Mouse (Mus musculus): ENCODE measurements at regions not wholly inside any gene's neighbourhood (a gene's known extent, or its start where the extent isn't known, plus 50 kb on each side); places are given as distances from the start of the nearest gene placed in this dataset.
A peak's percentile ranks its signal among the peaks of the same experiment; 100 is the strongest.

GRCm38 (mm10) chr7:64075696-64076313, 77.8 kb upstream of the Trpm1 start:
- H3K4me3 ChIP-seq (replicated peaks): no peak overlapping the region
- no peak overlapping the region for H3K4me2 ChIP-seq
- H3K9ac ChIP-seq: no peak overlapping the region
- H3K36me3 ChIP-seq: no peaks in the 10 kb centered on the region
- 88% methylated on average over 1 of the region's 1 CpGs for WGBS
- no peak for ATAC-seq (replicated peaks; ENCODE audit: low FRiP score)
- H3K9me3 ChIP-seq (replicated peaks): no peaks in the 10 kb centered on the region
- H3K27me3 ChIP-seq: no peaks in the 10 kb centered on the region
- no peak overlapping the region for H3K27ac ChIP-seq
- H3K4me1 ChIP-seq: no peaks in the 10 kb centered on the region

DNA sequence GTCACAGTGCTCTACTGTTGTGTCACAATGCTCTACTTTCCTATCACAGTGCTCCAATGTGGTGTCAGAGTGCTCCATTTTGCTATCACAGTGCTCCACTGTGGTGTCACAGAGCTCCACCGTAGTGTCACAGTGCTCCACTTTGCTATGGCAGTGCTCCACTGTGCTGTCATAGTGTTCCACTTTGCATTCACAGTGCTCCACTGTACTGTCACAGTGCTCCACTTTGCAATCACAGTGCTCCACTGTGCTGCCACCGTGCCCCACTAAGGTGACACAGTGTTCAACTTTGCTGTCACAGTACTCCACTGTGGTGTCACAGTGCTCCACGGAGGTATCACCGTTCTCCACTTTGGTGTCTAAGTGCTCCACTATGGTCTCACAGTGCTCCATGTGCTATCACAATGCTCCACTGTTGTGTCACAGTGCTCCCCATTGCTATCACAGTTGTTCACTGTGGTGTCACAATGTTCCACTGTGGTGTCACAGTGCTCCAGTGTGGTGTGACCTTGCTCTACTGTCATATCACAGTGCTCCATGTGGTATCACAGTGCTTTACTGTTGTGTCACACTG, 78.9 kb upstream of the Trpm1 start:
- Histone ChIP-seq H3K9me3 (replicated peaks) (no peaks in the 10 kb centered on the region), H3K4me2 (no peak overlapping the region), H3K9ac (no peak overlapping the region), H3K4me1 (no peaks in the 10 kb centered on the region), H3K27ac (no peak overlapping the region), H3K36me3 (no peaks in the 10 kb centered on the region), H3K4me3 (replicated peaks) (no peak overlapping the region), H3K27me3 (no peaks in the 10 kb centered on the region)
- 88% methylated on average over 4 of the region's 4 CpGs for WGBS
- ATAC-seq (replicated peaks; ENCODE audit: low FRiP score): 0 out of 2 replicates have a peak, but pooled peaks have one; percentile 9

DNA sequence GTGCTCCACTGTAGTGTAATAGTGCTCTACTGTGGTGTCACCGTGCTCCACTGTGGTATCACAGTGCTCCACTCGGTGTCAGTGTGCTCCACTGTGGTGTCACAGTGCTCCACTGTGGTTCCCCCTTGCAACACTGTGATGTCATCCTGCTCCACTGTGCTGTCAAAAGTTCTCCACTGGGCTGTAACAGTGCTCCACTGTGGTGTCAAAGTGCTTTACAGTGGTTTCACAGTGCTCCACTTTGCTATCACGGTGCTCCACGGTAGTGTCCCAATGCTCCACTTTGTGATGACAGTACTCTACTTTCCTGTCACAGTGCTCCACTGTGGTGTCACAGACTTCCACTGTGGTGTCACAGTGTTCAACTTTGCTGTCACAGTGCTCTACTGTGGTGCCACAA, 79.4 kb upstream of the Trpm1 start:
- Histone ChIP-seq H3K4me1 (no peaks in the 10 kb centered on the region), H3K27me3 (no peaks in the 10 kb centered on the region), H3K9ac (no peak overlapping the region), H3K9me3 (replicated peaks) (no peaks in the 10 kb centered on the region), H3K36me3 (no peaks in the 10 kb centered on the region), H3K4me3 (replicated peaks) (no peak overlapping the region), H3K4me2 (no peak overlapping the region), H3K27ac (no peak overlapping the region)
- no peak for ATAC-seq (replicated peaks; ENCODE audit: low FRiP score)
- WGBS: 89% methylated on average over 4 of the region's 4 CpGs

- Histone ChIP-seq H3K36me3 (no peaks in the 10 kb centered on the region), H3K27ac (no peak overlapping the region), H3K4me3 (replicated peaks) (no peak overlapping the region), H3K9me3 (replicated peaks) (no peaks in the 10 kb centered on the region), H3K4me1 (no peaks in the 10 kb centered on the region), H3K4me2 (no peak overlapping the region), H3K27me3 (no peaks in the 10 kb centered on the region), H3K9ac (no peak overlapping the region)
- 90% methylated on average over 3 of the region's 3 CpGs for WGBS
- ATAC-seq (replicated peaks; ENCODE audit: low FRiP score): peak; percentile 37; the same call in 1 of the 2 replicates
These were observed 79.9 kb upstream of the Trpm1 start for GRCm38 (mm10) chr7:64073781-64074180.

GRCm38 (mm10) chr7:64070930-64071329, 82.7 kb upstream of the Trpm1 start:
- Histone ChIP-seq H3K4me3 (replicated peaks) (no peak overlapping the region), H3K36me3 (no peaks in the 10 kb centered on the region), H3K4me1 (no peaks in the 10 kb centered on the region), H3K27me3 (no peaks in the 10 kb centered on the region), H3K9me3 (replicated peaks) (no peaks in the 10 kb centered on the region), H3K4me2 (no peak overlapping the region), H3K9ac (no peak overlapping the region), H3K27ac (no peak overlapping the region)
- no peak for ATAC-seq (replicated peaks; ENCODE audit: low FRiP score)
- WGBS: 95% methylated on average over 5 of the region's 5 CpGs

- H3K9me3 ChIP-seq (replicated peaks): no peaks in the 10 kb centered on the region
- H3K4me2 ChIP-seq: no peak overlapping the region
- no peak overlapping the region for H3K27ac ChIP-seq
- H3K4me3 ChIP-seq (replicated peaks): no peak overlapping the region
- ATAC-seq (replicated peaks; ENCODE audit: low FRiP score): no peak
- 90% methylated on average over 23 of the region's 23 CpGs for WGBS
- no peaks in the 10 kb centered on the region for H3K36me3 ChIP-seq
- no peaks in the 10 kb centered on the region for H3K4me1 ChIP-seq
- no peaks in the 10 kb centered on the region for H3K27me3 ChIP-seq
- H3K9ac ChIP-seq: no peak overlapping the region
These were observed 87.9 kb upstream of the Trpm1 start for GRCm38 (mm10) chr7:64065529-64066247.

GRCm38 (mm10) chr7:64064460-64065241, 89.0 kb upstream of the Trpm1 start:
- no peak overlapping the region for H3K4me3 ChIP-seq (replicated peaks)
- no peak overlapping the region for H3K9ac ChIP-seq
- no peak overlapping the region for H3K4me2 ChIP-seq
- no peaks in the 10 kb centered on the region for H3K9me3 ChIP-seq (replicated peaks)
- H3K27me3 ChIP-seq: no peaks in the 10 kb centered on the region
- no peaks in the 10 kb centered on the region for H3K4me1 ChIP-seq
- H3K36me3 ChIP-seq: no peaks in the 10 kb centered on the region
- no peak for ATAC-seq (replicated peaks; ENCODE audit: low FRiP score)
- no peak overlapping the region for H3K27ac ChIP-seq
- 71% methylated on average over 7 of the region's 7 CpGs for WGBS

DNA sequence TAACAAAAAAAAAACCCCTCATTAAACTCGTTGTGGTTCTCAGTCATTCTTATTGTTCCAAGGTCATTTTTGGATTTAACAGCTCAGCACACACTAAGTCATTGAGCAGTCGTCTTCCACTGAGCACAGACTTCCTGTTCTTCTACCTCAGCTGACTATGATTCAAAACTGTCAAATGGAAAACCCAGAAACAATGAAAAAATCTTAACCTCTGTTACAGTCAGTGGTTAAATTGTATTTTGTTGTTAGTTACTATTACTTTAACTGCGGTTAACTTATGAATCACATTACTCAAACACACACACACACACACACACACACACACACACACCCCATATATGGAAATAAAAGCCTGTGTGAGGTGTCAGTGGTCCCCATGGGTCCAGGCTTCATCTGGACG, 92.5 kb upstream of the Trpm1 start:
- H3K4me2 ChIP-seq: no peak overlapping the region
- ATAC-seq (replicated peaks; ENCODE audit: low FRiP score): no peak
- no peaks in the 10 kb centered on the region for H3K36me3 ChIP-seq
- no peak overlapping the region for H3K27ac ChIP-seq
- H3K9me3 ChIP-seq (replicated peaks): no peaks in the 10 kb centered on the region
- H3K27me3 ChIP-seq: no peaks in the 10 kb centered on the region
- 59% methylated on average over 4 of the region's 4 CpGs for WGBS
- no peak overlapping the region for H3K4me3 ChIP-seq (replicated peaks)
- H3K4me1 ChIP-seq: peaks cover 4% of the 10 kb centered on the region; the same call in 1 of the 2 replicates
- H3K9ac ChIP-seq: no peak overlapping the region

GRCm38 (mm10) chr7:64060582-64060981, 93.1 kb upstream of the Trpm1 start:
- Histone ChIP-seq H3K4me2 (no peak overlapping the region), H3K9ac (no peak overlapping the region), H3K27me3 (no peaks in the 10 kb centered on the region), H3K9me3 (replicated peaks) (no peaks in the 10 kb centered on the region), H3K36me3 (no peaks in the 10 kb centered on the region), H3K4me3 (replicated peaks) (no peak overlapping the region), H3K27ac (no peak overlapping the region), H3K4me1 (peaks cover 4% of the 10 kb centered on the region; the same call in 1 of the 2 replicates)
- ATAC-seq (replicated peaks; ENCODE audit: low FRiP score): no peak
- 90% methylated on average over 1 of the region's 1 CpGs for WGBS

GRCm38 (mm10) chr7:64060051-64060450, 93.6 kb upstream of the Trpm1 start:
- no peak overlapping the region for H3K27ac ChIP-seq
- no peak overlapping the region for H3K9ac ChIP-seq
- no peak overlapping the region for H3K4me2 ChIP-seq
- H3K4me3 ChIP-seq (replicated peaks): no peak overlapping the region
- no peak for ATAC-seq (replicated peaks; ENCODE audit: low FRiP score)
- no peaks in the 10 kb centered on the region for H3K27me3 ChIP-seq
- peaks cover 4% of the 10 kb centered on the region; the same call in 1 of the 2 replicates for H3K4me1 ChIP-seq
- WGBS: 13% methylated on average over 1 of the region's 1 CpGs
- H3K36me3 ChIP-seq: no peaks in the 10 kb centered on the region
- no peaks in the 10 kb centered on the region for H3K9me3 ChIP-seq (replicated peaks)

- no peak overlapping the region for H3K4me3 ChIP-seq (replicated peaks)
- WGBS: 42% methylated on average over 4 of the region's 4 CpGs
- no peaks in the 10 kb centered on the region for H3K9me3 ChIP-seq (replicated peaks)
- H3K9ac ChIP-seq: no peak overlapping the region
- no peaks in the 10 kb centered on the region for H3K27me3 ChIP-seq
- no peaks in the 10 kb centered on the region for H3K36me3 ChIP-seq
- ATAC-seq (replicated peaks; ENCODE audit: low FRiP score): no peak
- no peak overlapping the region for H3K4me2 ChIP-seq
- 0 out of 2 replicates have a peak overlapping the region, but pooled peaks have one; percentile 48 for H3K27ac ChIP-seq
- H3K4me1 ChIP-seq: peaks cover 4% of the 10 kb centered on the region
These were observed 95.3 kb upstream of the Trpm1 start for GRCm38 (mm10) chr7:64058282-64058872.
